Mouse (Mus musculus) liver, embryonic 14 days (tissue): ENCODE data around the gene Etaa1. TPM values are rescaled to one million over a fixed set of nuclear protein-coding genes. Genes with fewer than 3 reads are reported as not detected.

ENCODE experiments used
- polyA plus RNA-seq: library from polyadenylated mRNA; depleted of rRNA; stranded (reverse); fragments of >200 nt; gene quantifications from 2 replicates; pipeline ENCODE4 v1.2.3, GENCODE M21; 2012; rRNA removed

Gene Etaa1
- polyA plus RNA-seq, result 4.9 and 5.5 TPM in 2 replicates

GRCm38 (mm10) chr11:17953231-17954134, at the start of gene Etaa1:
Gene Etaa1, minus strand, starts transcription at chr11:17953875.

